Comparison of ENCODE assay signal across 9 mouse cellular contexts in genomic region chr5:124424200-124424722, GRCm38 (mm10). TPM values are rescaled to one million over a fixed set of nuclear protein-coding genes. Genes with fewer than 3 reads are reported as not detected.
DNase-seq lines count a peak whose midpoint lies in the region; ATAC-seq and TF ChIP-seq lines count a peak whose summit lies in the region.
"Had no signal": no experiment of that assay in that cellular context is flagged by ENCODE, and none has a peak within 500 bp of the region (broad histone marks: within the 10 kb centered on the region; RNA-seq: fewer than 3 reads in every experiment).

No protein-coding gene starts in this region.

- no peak for ATAC-seq in forebrain, embryonic 12.5 days (ENCODE audit: low FRiP score)
- ATAC-seq in limb, embryonic 12.5 days (ENCODE audit: insufficient number of reproducible peaks, insufficient read depth, low FRiP score, low TSS enrichment, low read depth), result no peak
- no peak for ATAC-seq in neural tube, embryonic 12.5 days (ENCODE audit: low FRiP score, low read depth)

- H3K4me2 ChIP-seq in forebrain, embryonic 12.5 days, result peak overlapping the region; percentile 78
- H3K4me2 ChIP-seq in limb, embryonic 12.5 days, result peak overlapping the region; percentile 92
- peak overlapping the region; percentile 96 for H3K4me2 ChIP-seq in neural tube, embryonic 12.5 days (replicated peaks)

- in situ Hi-C loops in ES-E14 (cut with MboI; ENCODE audit: low sequenced_read_pairs in 2 of 2, unreplicated experiment in 2 of 2), result loop anchor here in 1 of 2 experiments (25.0 kb wide), 1 partner anchor 1962 kb away; no protein-coding TSS in a partner anchor

- no peak for DNase-seq in heart, embryonic 10.5 days (ENCODE audit: low spot score)
- DNase-seq in heart, postnatal 14 days, result no peak
- DNase-seq in ES-E14 (ENCODE audit: low read depth, low spot score), result no peak
- no peak for DNase-seq in spleen, adult 12 weeks (ENCODE audit: low spot score)
- no peak for DNase-seq in natural killer cell, adult 2 months (ENCODE audit: low spot score in 2 of 2)

- WGBS in heart, embryonic 10.5 days, result 4% methylated on average over 14 of the region's 14 CpGs
- WGBS in forebrain, embryonic 12.5 days, result 4% methylated on average over 14 of the region's 14 CpGs
- 3% methylated on average over 14 of the region's 14 CpGs for WGBS in limb, embryonic 12.5 days
- 4% methylated on average over 14 of the region's 14 CpGs for WGBS in neural tube, embryonic 12.5 days

- peaks cover 13% of the 10 kb centered on the region for H3K4me1 ChIP-seq in heart, embryonic 10.5 days
- peaks cover 3 to 4% of the 10 kb centered on the region in 2 experiments; a peak in 2 of 4 replicates for H3K4me1 ChIP-seq in ES-E14 (ENCODE audit: control insufficient read depth in 2 of 2, insufficient read depth in 2 of 2, low read length in 2 of 2, poor library complexity in 1 of 2)
- peaks cover 7% of the 10 kb centered on the region for H3K4me1 ChIP-seq in forebrain, embryonic 12.5 days
- peaks cover 7% of the 10 kb centered on the region for H3K4me1 ChIP-seq in limb, embryonic 12.5 days (replicated peaks)
- peaks cover 8% of the 10 kb centered on the region; the same call in 1 of the 2 replicates for H3K4me1 ChIP-seq in neural tube, embryonic 12.5 days

- no peaks in the 10 kb centered on the region for H3K9me3 ChIP-seq in heart, embryonic 10.5 days
- H3K9me3 ChIP-seq in ES-E14 (ENCODE audit: control insufficient read depth, insufficient read depth, low read depth, low read length), result no peaks in the 10 kb centered on the region
- H3K9me3 ChIP-seq in forebrain, embryonic 12.5 days, result no peaks in the 10 kb centered on the region
- no peaks in the 10 kb centered on the region for H3K9me3 ChIP-seq in limb, embryonic 12.5 days
- H3K9me3 ChIP-seq in neural tube, embryonic 12.5 days, result no peaks in the 10 kb centered on the region

- intact Hi-C loops in heart, postnatal 14 days (cut with DNase I), result no loop called here

- H3K4me3 ChIP-seq in heart, embryonic 10.5 days, result peak overlapping the region; percentile 100
- peak overlapping the region; percentile 97 to 100 for H3K4me3 ChIP-seq in ES-E14 (ENCODE audit: insufficient read depth in 1 of 2, low read depth in 1 of 2, low read length in 2 of 2, poor library complexity in 1 of 2, severe bottlenecking in 1 of 2)
- H3K4me3 ChIP-seq in forebrain, embryonic 12.5 days (replicated peaks), result peak overlapping the region; percentile 99
- peak overlapping the region; percentile 99 for H3K4me3 ChIP-seq in limb, embryonic 12.5 days (replicated peaks)
- peak overlapping the region; percentile 95 for H3K4me3 ChIP-seq in neural tube, embryonic 12.5 days

- H3K27me3 ChIP-seq in heart, embryonic 10.5 days (ENCODE audit: insufficient read depth, poor library complexity, severe bottlenecking), result no peaks in the 10 kb centered on the region
- no peaks in the 10 kb centered on the region for H3K27me3 ChIP-seq in forebrain, embryonic 12.5 days
- no peaks in the 10 kb centered on the region for H3K27me3 ChIP-seq in limb, embryonic 12.5 days
- no peaks in the 10 kb centered on the region for H3K27me3 ChIP-seq in neural tube, embryonic 12.5 days (replicated peaks)
- H3K27me3 ChIP-seq: Patski had no signal

- peaks cover 13% of the 10 kb centered on the region; the same call in 1 of the 2 replicates for H3K36me3 ChIP-seq in heart, embryonic 10.5 days
- H3K36me3 ChIP-seq in ES-E14 (ENCODE audit: control insufficient read depth, insufficient read depth, low read length, poor library complexity, severe bottlenecking), result no peaks in the 10 kb centered on the region; the same call in none of the 2 replicates
- H3K36me3 ChIP-seq in forebrain, embryonic 12.5 days (replicated peaks), result peaks cover 8% of the 10 kb centered on the region
- peaks cover 7% of the 10 kb centered on the region; the same call in 1 of the 2 replicates for H3K36me3 ChIP-seq in limb, embryonic 12.5 days
- no peaks in the 10 kb centered on the region for H3K36me3 ChIP-seq in neural tube, embryonic 12.5 days

- H3K9ac ChIP-seq in ES-E14 (ENCODE audit: insufficient read depth, low read depth, low read length, poor library complexity, severe bottlenecking), result peak overlapping the region; percentile 94
- H3K9ac ChIP-seq in forebrain, embryonic 12.5 days, result peak overlapping the region; percentile 98
- peak overlapping the region; percentile 94 for H3K9ac ChIP-seq in limb, embryonic 12.5 days (replicated peaks)
- peak overlapping the region; percentile 94 for H3K9ac ChIP-seq in neural tube, embryonic 12.5 days

- peak overlapping the region; percentile 99 for H3K27ac ChIP-seq in heart, embryonic 10.5 days
- H3K27ac ChIP-seq in ES-E14 (ENCODE audit: insufficient read depth, low read depth, low read length, poor library complexity, severe bottlenecking), result peak overlapping the region; percentile 73; the same call in 1 of the 2 replicates
- H3K27ac ChIP-seq in forebrain, embryonic 12.5 days, result peak overlapping the region; percentile 88
- peak overlapping the region; percentile 78; the same call in 1 of the 2 replicates for H3K27ac ChIP-seq in limb, embryonic 12.5 days
- no peak overlapping the region for H3K27ac ChIP-seq in neural tube, embryonic 12.5 days

TF ChIP-seq in ES-E14, 5 proteins besides CTCF, POLR2A, EP300 and RAD21:
- TF ChIP-seq MAFK (IDR thresholded peaks at IDR 0.05; ENCODE audit: insufficient read depth, low read depth, low read length) (no peak), ZNF384 (IDR thresholded peaks at IDR 0.05; ENCODE audit: low read depth, low read length) (no peak), HCFC1 (IDR thresholded peaks at IDR 0.05; ENCODE audit: borderline replicate concordance, insufficient read depth, low read length) (no peak), ZC3H11A (IDR thresholded peaks at IDR 0.05; ENCODE audit: borderline replicate concordance, low read depth, low read length) (no peak), CHD2 (IDR thresholded peaks at IDR 0.05; ENCODE audit: low read depth, low read length) (no peak)
TF ChIP-seq in ES-E14: peak in this region for 0.

RNA-seq across cellular contexts. Expression of gene Sbno1, which starts 1.5 kb away (rescaled TPM):
- 74.4 and 80.5 TPM in 2 replicates for polyA plus RNA-seq in heart, embryonic 10.5 days (2016; fragmentation: Nextera tagmentation; extraction: Ambion mirVana)
- total RNA-seq in heart, postnatal 14 days (2021), result 10 to 100 TPM; 66.7 to 70.9 TPM
- total RNA-seq in ES-E14 (2012; rRNA removed), result 86.4 and 95.2 TPM in 2 replicates
- polyA plus RNA-seq in forebrain, embryonic 12.5 days (2016; fragmentation: Nextera tagmentation; extraction: Ambion mirVana), result 102 and 109 TPM in 2 replicates
- 89.0 and 109 TPM in 2 replicates for polyA plus RNA-seq in limb, embryonic 12.5 days (2016; fragmentation: Nextera tagmentation; extraction: Ambion mirVana)
- polyA plus RNA-seq in neural tube, embryonic 12.5 days (2016; fragmentation: Nextera tagmentation; extraction: Ambion mirVana), result 108 and 119 TPM in 2 replicates

RNA-seq across cellular contexts. Expression of gene Kmt5a, which starts 15.5 kb away (rescaled TPM):
- 49.6 and 54.5 TPM in 2 replicates for polyA plus RNA-seq in heart, embryonic 10.5 days (2016; fragmentation: Nextera tagmentation; extraction: Ambion mirVana)
- 100 to 1,000 TPM; 161 to 185 TPM for total RNA-seq in heart, postnatal 14 days (2021)
- 62.6 and 69.8 TPM in 2 replicates for total RNA-seq in ES-E14 (2012; rRNA removed)
- 41.9 and 59.7 TPM in 2 replicates for polyA plus RNA-seq in forebrain, embryonic 12.5 days (2016; fragmentation: Nextera tagmentation; extraction: Ambion mirVana)
- 49.8 and 60.6 TPM in 2 replicates for polyA plus RNA-seq in limb, embryonic 12.5 days (2016; fragmentation: Nextera tagmentation; extraction: Ambion mirVana)
- 67.2 and 81.3 TPM in 2 replicates for polyA plus RNA-seq in neural tube, embryonic 12.5 days (2016; fragmentation: Nextera tagmentation; extraction: Ambion mirVana)

RNA-seq across cellular contexts. Expression of gene Rilpl2, which starts 53.9 kb away (rescaled TPM):
- 13.3 and 18.3 TPM in 2 replicates for polyA plus RNA-seq in heart, embryonic 10.5 days (2016; fragmentation: Nextera tagmentation; extraction: Ambion mirVana)
- total RNA-seq in heart, postnatal 14 days (2021), result 1 to 10 TPM; 8.8 to 9.5 TPM
- 7.3 and 8.9 TPM in 2 replicates for total RNA-seq in ES-E14 (2012; rRNA removed)
- polyA plus RNA-seq in forebrain, embryonic 12.5 days (2016; fragmentation: Nextera tagmentation; extraction: Ambion mirVana), result 18.6 and 20.4 TPM in 2 replicates
- 28.3 and 31.4 TPM in 2 replicates for polyA plus RNA-seq in limb, embryonic 12.5 days (2016; fragmentation: Nextera tagmentation; extraction: Ambion mirVana)
- polyA plus RNA-seq in neural tube, embryonic 12.5 days (2016; fragmentation: Nextera tagmentation; extraction: Ambion mirVana), result 18.4 and 18.9 TPM in 2 replicates

RNA-seq across cellular contexts. Expression of gene Snrnp35, which starts 58.7 kb away (rescaled TPM):
- 25.5 and 26.8 TPM in 2 replicates for polyA plus RNA-seq in heart, embryonic 10.5 days (2016; fragmentation: Nextera tagmentation; extraction: Ambion mirVana)
- total RNA-seq in heart, postnatal 14 days (2021), result 10 to 100 TPM in 1 of 2 experiments, 1 to 10 TPM in 1; 9.6 to 13.1 TPM
- 7.5 and 10.6 TPM in 2 replicates for total RNA-seq in ES-E14 (2012; rRNA removed)
- polyA plus RNA-seq in forebrain, embryonic 12.5 days (2016; fragmentation: Nextera tagmentation; extraction: Ambion mirVana), result 32.0 and 33.1 TPM in 2 replicates
- 27.0 and 30.5 TPM in 2 replicates for polyA plus RNA-seq in limb, embryonic 12.5 days (2016; fragmentation: Nextera tagmentation; extraction: Ambion mirVana)
- polyA plus RNA-seq in neural tube, embryonic 12.5 days (2016; fragmentation: Nextera tagmentation; extraction: Ambion mirVana), result 29.5 and 29.6 TPM in 2 replicates
